Mouse (Mus musculus) right cerebral cortex, postnatal 10 days (tissue): ENCODE results near the gene Dnm3.

ENCODE experiments used
- DNase-seq, 2 experiments: peaks; one replicate each; pipeline ENCODE4 v3.0.0; 2021; ENCODE audit warnings: low spot score in 2 of 2

Gene Dnm3

DNA sequence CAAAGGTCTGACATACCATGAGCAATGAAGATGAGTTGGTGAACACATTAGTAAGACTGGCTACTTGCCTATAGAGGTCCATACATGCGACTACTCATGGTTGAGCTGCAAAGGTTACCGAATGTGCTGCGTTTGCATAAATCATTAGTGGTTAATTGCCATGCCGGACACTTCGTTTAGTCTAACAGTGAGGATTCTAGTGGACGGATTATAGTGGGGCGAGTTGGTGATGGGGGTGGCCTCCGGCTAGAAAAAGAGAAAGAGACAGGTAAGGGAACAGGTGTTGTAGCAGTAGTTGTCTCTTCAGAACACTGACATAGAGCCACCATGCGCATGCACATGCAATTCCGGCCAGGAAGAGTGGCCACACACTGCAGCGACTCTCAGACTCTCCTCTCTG lies 486.0 kb downstream of the Dnm3 start:
- no peak for DNase-seq

DNA sequence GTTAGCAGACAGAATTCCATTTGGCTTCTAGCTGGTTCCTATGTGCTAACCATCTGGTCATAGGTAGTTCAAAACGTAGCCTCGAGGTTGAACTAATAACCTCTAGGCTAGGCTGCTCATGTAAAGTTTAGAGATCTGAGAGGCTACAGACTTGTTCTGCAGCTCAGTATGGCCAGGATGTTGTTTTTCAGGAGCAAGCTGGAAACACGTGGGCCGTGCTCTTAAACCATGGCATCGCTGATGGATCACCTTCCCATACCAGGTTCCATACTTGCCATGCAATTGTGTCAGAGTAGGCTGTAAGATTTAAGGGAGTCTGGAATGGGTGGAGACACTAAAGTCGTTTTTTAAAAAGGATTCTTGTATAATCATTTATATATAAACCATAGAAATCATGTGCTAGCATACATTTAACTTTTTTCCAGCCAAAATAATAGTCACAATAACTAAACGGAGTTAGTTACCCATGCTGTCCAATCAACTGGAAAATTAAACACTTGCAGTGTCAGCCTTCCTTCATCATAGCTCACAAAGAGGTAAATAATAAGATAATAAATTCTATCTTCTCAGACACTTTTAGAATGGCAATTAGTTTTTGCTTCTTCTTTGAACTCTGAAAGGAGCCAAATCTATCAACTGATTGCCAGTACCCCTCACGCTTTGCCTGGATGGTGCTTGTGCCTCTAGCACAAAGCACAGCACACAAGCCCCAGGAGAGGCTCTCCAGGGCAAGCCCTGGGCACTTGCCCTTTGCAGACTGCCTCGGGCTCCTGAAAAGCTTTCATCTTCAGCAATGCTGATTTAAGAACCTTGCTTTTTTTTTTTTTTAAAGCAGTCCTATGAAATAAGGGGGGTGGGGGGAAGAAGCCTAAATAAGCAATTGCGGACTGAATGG lies 486.9 kb downstream of the Dnm3 start:
- no peak for DNase-seq

GRCm38 (mm10) chr1:161983979-161984566 lies 493.8 kb downstream of the Dnm3 start:
- no peak for DNase-seq

DNA sequence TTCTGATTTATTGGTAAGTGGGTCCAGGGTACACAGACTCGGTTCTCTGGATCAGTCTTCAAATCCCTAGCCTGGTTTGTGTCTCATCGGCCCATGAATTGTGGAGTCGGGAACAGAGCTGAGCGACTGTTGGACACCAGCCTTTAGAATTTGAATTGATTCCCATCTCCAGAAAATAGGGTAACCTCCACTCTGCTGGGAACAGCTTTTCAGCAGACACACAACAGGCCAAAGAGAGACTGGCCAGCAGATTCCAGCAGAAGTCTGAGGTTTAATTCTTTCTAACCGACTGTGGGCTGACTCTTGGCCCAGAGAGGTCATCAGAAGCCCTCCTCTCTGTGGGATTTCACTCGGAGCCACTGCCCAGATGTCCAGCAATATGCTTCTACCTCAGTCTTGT lies 494.4 kb downstream of the Dnm3 start:
- DNase-seq = no peak

DNA sequence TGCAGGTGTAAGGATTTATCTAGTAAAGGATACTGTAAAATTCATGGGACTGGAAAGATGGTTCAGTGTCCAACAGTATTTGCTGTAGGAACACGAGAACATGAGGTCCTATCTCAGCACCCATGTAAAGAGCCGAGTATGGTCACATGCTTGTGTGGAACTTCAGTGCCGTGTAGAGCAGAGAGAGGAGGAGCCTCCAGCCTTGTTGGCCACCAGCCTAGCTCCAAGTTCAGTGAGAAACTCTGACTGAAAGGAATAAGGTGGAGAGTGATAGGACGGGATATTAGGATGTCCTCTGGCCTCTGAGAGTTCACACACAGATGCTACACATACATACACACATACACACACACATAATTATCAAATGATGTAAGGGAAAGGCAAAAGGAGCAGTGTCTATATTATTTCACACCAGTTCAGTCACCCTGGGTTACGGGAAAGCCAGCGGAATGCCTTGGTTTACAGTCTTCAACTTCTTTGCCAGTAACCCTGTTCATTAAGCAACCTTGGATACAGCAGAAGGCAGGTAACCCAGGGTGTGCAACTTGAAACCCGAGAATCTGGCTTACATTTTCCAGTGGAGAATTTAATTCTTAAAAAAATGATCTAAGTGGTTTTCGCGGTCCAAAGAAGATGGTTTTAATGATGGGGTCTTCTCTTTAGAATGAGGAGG lies 497.1 kb downstream of the Dnm3 start:
- DNase-seq = peak in 1 of 2 experiments; percentile 4

- DNase-seq = no peak
Observed at GRCm38 (mm10) chr1:161980046-161980445, 497.8 kb downstream of the Dnm3 start.

DNA sequence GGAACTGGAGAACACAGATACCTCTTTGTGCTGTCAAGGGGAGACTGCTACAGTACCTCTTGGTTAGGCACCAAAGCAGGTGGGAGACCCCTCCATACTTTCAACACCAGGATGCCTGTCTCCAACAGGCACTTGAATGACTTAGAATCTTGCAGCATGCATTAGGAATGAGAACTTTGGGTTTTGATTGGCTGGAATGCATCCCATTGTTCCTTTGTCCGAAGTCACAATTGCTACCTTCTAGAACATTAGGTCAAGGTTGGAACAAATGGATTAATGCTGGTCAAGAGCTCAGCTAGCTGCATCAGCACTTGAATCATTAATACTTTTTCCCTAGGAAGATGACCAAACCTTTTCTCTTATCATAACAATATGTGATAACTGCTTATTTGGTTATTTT lies 498.3 kb downstream of the Dnm3 start, which contains the start of gene 4930558K02Rik:
Gene 4930558K02Rik, minus strand, starts transcription at position 101 of the 400 bp plus-strand sequence.
- no peak for DNase-seq

DNA sequence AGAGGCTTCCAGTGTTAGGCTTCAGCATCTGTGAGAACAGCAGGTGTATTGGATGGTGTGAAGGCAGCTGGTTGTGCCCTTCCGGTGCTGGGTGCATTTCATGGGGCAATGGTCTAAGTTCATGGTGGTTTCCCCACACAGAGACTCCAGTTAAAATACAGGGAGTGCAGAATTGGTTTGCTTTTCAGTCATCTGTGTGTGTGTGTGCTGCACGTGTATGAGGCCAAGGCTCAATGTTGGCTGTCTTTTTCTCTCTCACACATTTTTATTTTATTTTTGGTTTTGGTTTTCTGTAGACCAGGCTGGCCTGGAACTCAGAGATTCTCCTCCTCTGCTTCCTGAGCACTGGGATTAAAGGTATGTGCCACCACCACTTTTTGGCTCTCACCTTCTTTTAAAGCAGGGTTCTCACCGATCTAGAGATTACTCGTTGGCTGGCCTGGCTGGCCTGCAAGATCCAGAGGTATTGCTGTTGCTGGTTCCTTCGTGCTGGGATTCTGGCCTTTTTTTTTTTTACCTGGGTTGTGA lies 499.6 kb downstream of the Dnm3 start:
- no peak for DNase-seq

DNA sequence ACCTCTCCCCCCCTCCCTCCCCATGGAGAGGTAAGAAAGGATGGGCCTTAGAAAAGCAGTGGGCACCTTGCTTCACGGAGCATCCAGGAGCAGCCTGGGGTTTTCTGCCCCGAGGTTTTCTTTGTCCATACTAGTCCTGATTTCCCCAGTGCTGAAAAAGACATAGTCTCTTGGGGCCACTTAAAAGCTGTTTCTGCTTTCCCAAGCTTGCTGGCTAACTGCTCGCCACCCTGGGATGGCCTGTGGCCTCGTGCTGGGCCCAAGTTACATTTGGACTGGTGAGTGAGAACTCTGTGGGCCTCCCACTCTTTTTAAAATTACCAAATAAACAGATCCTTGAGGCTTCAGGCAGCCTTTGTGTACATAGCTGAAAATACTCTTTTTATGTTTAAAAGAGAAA lies 500.5 kb downstream of the Dnm3 start:
- DNase-seq = peak in 1 of 2 experiments; percentile 15

DNA sequence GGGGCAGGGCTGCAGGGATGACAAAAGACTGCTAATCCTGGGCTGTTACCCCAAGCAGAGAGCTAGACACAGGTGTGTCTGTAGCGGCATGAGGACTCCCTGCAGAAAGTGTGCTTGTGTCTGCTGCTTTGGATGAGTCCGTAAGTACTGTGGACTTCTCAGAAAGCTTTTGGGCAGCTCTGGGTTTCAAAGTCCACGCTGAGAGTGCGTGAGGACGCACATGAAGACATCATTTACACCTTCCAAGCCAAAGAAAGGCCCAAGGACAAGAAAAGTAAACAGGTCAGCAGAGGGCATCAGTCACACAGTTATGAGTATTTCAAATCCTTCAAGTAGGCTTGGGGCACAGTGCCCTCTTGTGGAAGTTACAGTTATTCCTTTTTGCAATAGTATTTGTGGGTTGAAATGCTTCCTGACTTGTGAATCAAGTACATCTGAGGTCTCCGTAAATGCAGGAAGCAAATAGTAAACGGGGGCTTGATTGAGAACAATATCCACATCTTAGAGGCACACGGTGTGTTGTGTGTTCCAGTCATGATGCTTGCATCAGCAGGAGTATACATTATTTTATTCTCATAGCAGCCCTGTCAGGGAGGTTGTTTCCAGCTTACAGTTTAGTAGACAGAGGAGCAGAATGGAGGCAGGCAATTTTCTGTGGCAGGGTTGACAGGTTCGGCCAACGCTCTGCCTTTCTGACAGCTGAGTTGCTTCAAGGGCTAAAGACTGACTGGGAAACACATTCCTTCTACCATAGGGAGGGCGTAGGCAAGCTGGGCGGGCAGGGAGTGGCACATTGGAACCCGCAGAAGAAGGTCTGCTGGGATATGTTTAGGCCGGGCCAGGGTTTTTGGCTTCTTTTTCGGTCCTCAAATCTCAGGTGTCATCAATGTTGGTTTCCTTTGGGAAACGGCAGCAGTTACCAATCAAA lies 501.3 kb downstream of the Dnm3 start:
- peak; percentile 83 to 86 for DNase-seq

DNA sequence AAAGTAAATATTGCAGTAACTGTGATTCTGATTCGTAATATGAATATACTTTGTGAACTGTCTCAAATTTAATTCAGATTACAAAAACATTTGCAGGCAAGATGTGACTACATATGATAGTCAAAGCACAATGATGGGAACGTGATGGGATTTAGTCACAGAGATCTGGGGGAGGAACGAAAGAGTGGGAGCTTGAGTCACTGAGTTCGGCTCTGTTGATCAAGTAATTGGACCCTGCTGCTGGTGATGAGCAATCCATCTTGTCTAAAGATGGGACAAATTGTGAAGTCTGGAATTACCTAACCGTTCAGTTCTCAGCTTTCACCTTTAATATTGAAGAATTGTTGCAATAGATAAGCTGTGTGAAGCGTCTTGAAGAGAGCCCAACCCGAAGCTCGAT lies 505.6 kb downstream of the Dnm3 start:
- DNase-seq = no peak

DNA sequence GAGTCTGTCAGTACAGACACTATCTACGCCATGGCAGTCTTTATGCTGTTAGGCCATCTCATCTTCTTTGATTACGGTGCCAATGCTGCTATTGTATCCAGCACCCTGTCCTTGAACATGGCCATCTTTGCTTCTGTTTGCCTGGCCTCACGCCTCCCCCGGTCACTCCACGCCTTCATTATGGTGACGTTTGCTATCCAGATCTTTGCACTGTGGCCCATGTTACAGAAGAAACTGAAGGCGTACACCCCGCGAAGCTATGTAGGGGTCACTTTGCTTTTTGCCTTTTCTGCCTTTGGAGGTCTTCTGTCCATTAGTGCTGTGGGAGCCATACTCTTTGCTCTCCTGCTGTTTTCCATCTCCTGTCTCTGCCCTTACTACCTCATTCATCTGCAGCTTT lies 507.0 kb downstream of the Dnm3 start:
- DNase-seq = no peak

DNA sequence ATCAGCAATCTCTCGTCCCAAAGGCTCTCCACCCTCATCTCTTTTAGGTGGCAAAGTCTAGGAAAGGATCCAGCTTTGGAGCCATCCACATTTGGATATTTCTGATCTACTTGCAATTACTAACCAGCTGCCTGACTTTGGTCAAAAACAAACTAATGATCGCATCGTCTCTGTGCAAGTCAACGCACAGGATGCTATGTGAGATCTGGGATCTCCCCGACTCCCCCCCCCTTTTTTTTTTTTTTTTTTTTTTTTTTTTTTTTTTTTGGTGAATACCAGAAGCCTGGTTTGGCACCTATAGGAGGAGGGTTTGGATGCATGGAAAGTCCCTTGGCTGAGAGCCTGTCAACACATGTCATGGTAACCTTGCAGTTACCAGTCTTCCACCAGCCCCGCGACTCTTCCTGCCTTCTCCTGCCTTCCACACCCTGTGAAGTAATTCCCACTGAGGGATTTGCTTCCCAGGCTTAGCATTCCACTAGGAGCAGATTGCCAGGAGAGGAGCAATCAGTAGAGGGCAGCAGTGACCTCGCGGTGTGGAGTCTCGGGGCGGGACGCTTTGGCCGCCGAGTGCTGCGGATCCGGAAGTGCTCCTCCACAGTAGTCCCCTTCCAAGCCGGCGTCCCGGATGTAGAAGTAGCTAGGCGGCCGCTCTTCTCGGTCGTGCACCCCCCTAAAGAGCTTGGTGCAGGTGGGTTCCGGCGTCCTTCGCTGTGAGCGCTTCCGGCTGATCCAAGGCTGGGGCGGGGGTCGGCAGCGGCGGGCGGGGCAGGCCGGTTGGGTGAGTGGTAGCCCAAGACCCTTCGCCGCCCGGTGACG lies 509.0 kb downstream of the Dnm3 start, which contains the start of gene Pigc:
Gene Pigc, plus strand, starts transcription at position 598 of the 819 bp plus-strand sequence.
- peak; percentile 97 for DNase-seq

GRCm38 (mm10) chr1:161967936-161968335 lies 509.9 kb downstream of the Dnm3 start:
- no peak for DNase-seq

DNA sequence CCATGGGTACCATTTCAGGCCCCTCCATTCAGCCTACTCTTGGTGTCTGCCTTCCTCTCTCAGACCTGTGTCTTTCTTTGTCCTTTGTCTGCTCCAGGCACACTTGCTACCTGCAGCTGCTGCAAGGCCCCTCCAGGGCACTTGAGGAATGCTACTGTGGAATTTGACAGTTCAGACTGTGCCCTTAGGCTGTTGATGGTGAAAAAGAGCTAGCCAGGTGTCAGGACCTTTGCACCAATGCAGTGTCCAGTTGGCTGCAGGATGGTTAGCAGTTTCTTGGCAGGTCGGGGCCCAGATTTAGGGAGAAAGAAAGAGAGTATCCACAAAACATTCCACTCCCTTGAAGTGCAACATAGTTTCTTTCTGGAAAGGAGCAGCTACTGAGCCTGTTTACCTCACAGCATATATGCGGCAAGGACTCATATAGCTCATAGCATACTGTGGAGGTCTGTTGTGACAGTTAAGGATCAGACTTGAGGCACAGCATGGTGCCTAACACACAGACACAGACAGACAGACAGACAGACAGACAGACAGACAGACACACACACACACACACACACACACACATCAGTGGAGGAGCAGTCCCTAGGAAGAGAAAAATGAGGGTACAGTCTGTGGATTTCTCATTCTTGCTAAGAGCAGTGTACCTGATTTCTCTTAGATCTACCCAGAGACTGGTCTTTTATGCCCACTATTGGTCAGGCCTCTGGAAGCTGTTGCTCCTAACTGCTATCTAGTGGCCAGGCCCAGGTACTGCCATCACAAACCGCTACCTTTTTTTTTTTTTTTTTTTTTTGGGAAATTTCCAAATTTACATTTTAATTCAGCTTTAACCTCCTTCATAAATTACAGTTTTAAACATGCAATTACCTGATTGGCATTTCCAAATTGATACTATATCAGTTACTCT lies 515.1 kb downstream of the Dnm3 start:
- no peak for DNase-seq

GRCm38 (mm10) chr1:161957964-161958950 lies 519.6 kb downstream of the Dnm3 start:
- no peak for DNase-seq

- no peak for DNase-seq
Observed at GRCm38 (mm10) chr1:161955846-161956245, 522.0 kb downstream of the Dnm3 start.

DNA sequence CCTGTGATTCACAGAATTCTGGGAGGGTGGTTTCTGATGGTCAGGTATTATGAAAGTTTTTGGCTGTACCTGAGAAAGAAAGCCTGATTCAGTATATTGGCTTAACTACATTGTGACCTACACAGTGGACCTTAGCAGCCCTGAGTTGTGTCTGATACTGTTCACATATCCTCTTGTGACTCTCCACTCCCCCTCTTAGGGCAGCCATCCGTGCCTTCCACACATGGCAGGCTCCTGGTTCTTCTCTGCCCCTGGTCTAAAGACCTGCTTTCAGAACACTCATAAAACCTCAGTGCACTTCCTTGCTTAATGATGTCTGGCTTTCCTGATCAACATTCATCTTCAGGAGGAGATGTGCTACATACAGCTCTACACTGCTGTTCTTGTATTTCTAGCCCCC lies 525.2 kb downstream of the Dnm3 start:
- no peak for DNase-seq
